Mouse (Mus musculus) limb, embryonic 14.5 days (tissue): Measurements from ENCODE around the gene Papss2. TPM values are rescaled to one million over a fixed set of nuclear protein-coding genes. Genes with fewer than 3 reads are reported as not detected.
A peak's percentile ranks its signal among the peaks of the same experiment; 100 is the strongest.
"Not testable (repeated sequence)": the region's sequence is repeated elsewhere in the genome, so short reads cannot be mapped to it uniquely, and the experiment has no call there.

Experiments used
- ATAC-seq: fragments of 200-750 bp; cut with Nextera tagmentation; 2 replicates; pipeline ENCODE4 v1.8.0; 2017; ENCODE audit warnings: low read depth, moderate number of reproducible peaks, moderate TSS enrichment; ENCODE audit not compliant: low FRiP score
- DNase-seq: peaks from one replicate; pipeline ENCODE4 v3.0.0-alpha.2; 2015; ENCODE audit warnings: low spot score
- H3K27ac ChIP-seq: fragments of 300-500 bp; sonication (generic); replicated peaks from 2 replicates; pipeline ENCODE4 v1.5.1; 2014; ENCODE audit warnings: low read depth, mild to moderate bottlenecking, low read length, moderate library complexity, mixed read lengths
- H3K27me3 ChIP-seq: fragments of 300-500 bp; sonication (generic); 2 replicates; pipeline ENCODE4 v1.6.1; 2014; ENCODE audit warnings: low read length, mixed read lengths; ENCODE audit not compliant: control insufficient read depth, insufficient read depth
- H3K36me3 ChIP-seq: fragments of 300-500 bp; sonication (generic); 2 replicates; pipeline ENCODE4 v1.6.1; 2014; ENCODE audit warnings: mild to moderate bottlenecking, low read length, moderate library complexity, mixed read lengths; ENCODE audit not compliant: control insufficient read depth, insufficient read depth
- H3K4me1 ChIP-seq: fragments of 300-500 bp; sonication (generic); 2 replicates; pipeline ENCODE4 v1.6.1; 2014; ENCODE audit warnings: antibody characterized with exemption, low read length, mixed read lengths; ENCODE audit not compliant: control insufficient read depth, insufficient read depth
- H3K4me2 ChIP-seq: fragments of 300-500 bp; sonication (generic); replicated peaks from 2 replicates; pipeline ENCODE4 v1.6.1; 2014; ENCODE audit warnings: low read depth, mild to moderate bottlenecking, low read length, moderate library complexity; ENCODE audit not compliant: severe bottlenecking
- H3K4me3 ChIP-seq: fragments of 300-500 bp; sonication (generic); replicated peaks from 2 replicates; pipeline ENCODE4 v1.5.1; 2014; ENCODE audit warnings: low read length
- H3K9ac ChIP-seq: fragments of 300-500 bp; sonication (generic); 2 replicates; pipeline ENCODE4 v1.6.1; 2014; ENCODE audit warnings: mild to moderate bottlenecking, low read depth, low read length, moderate library complexity; ENCODE audit not compliant: severe bottlenecking
- H3K9me3 ChIP-seq: fragments of 300-500 bp; sonication (generic); 2 replicates; pipeline ENCODE4 v1.6.1; 2016; ENCODE audit warnings: low read length; ENCODE audit not compliant: control insufficient read depth
- POLR2A ChIP-seq: fragments of 200-500 bp; IDR thresholded peaks from 2 replicates; pipeline ENCODE4 v1.8.0; 2012; ENCODE audit warnings: inconsistent platforms, mild to moderate bottlenecking, moderate library complexity, borderline replicate concordance; ENCODE audit not compliant: insufficient read depth, insufficient read length; ENCODE audit errors: extremely low read depth
- WGBS: fragments of 180-500 bp; shearing (Covaris S2); extraction: QIAGEN DNeasy Blood & Tissue Kit; methylation state at CpG from one replicate; pipeline ENCODE4 v1.1.7; 2014; 5-methylcytosine and 5-hydroxymethylcytosine counted together
- polyA plus RNA-seq, 2 experiments: library from polyadenylated mRNA; depleted of rRNA in 1 of 2; stranded (reverse) in 1 of 2; unstranded in 1 of 2; fragments of >200 nt; fragmentation: Nextera tagmentation in 1 of 2; extraction: Ambion mirVana in 1 of 2; gene quantifications; 2 replicates each; pipeline versions ENCODE4 v1.2.1 to v1.2.3; 2012 to 2014

The Papss2 gene
- polyA plus RNA-seq, 2 experiments = 48.2 to 62.0 TPM

DNA sequence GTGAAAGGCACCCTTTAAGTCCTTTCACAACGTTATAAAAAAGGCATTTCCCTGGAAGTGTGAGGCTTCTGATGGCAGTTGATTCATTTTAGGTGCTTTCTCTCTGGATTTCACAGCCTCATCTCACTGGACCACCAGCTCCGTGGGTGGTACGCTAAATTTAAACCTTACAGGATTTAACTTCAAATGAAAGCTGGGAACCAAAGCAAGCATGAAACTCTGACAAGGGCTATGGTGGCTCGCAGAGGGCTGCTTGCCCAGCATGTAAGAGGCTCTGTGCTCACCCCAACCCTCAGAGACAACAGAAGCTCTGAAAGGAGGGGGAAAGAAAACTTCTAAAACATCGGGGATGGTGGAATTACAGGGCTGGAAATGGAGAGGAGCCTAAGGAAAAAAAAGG is 92.1 kb downstream of the Papss2 start:
- ATAC-seq (no peak), DNase-seq (no peak)
- no peak overlapping the region for H3K4me2 ChIP-seq
- TF ChIP-seq POLR2A = no peak
- H3K9me3 ChIP-seq = no peaks in the 10 kb centered on the region
- WGBS = 66% methylated on average over 5 of the region's 5 CpGs
- no peaks in the 10 kb centered on the region for H3K27me3 ChIP-seq
- no peaks in the 10 kb centered on the region for H3K4me1 ChIP-seq
- H3K27ac ChIP-seq = no peak overlapping the region
- H3K36me3 ChIP-seq = peaks cover 45% of the 10 kb centered on the region
- no peak overlapping the region for H3K4me3 ChIP-seq
- H3K9ac ChIP-seq = no peak overlapping the region

DNA sequence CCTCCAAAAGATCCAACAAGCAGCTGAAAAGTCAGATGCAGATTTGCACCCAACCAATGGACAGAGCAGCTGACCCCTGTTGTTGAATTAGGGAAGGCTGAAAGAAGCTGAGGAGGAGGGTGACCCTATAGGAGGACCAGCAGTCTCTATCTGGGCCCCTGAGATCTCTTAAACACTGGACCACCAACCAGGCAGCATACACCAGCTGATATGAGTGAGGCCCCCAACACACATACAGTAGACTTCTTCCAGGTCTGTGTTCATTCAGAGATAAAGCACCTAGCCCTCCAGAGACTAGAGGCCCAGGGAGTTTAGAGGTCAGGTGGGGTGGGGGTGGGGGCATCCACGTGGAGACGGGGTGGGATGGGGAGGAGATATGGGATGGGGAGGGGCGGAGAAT is 92.6 kb downstream of the Papss2 start:
- H3K9me3 ChIP-seq, ATAC-seq, H3K27me3 ChIP-seq, H3K27ac ChIP-seq, DNase-seq, H3K4me2 ChIP-seq, H3K9ac ChIP-seq, H3K4me1 ChIP-seq, H3K4me3 ChIP-seq: not testable (repeated sequence)
- H3K36me3 ChIP-seq = peaks cover 46% of the 10 kb centered on the region
- 85% methylated on average over 3 of the region's 3 CpGs for WGBS

DNA sequence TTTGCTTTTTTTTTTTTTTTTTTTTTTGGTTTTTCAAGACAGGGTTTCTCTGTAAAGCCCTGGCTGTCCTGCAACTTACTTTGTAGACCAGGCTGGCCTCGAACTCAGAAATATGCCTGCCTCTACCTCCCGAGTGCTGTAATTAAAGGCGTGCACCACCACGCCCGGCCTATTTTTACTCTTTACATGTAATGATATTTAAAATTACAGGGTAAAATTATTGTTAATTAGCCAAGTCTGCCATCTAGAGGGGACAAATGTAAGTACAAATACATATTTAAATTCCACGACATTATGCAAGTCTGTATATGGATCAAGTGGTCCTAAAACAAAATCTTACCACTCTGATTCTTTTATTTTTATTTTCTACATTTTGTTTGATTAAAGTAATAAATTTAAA is 94.1 kb downstream of the Papss2 start:
- WGBS = 63% methylated on average over 6 of the region's 6 CpGs
- Histone ChIP-seq H3K4me2 (no peak overlapping the region), H3K9ac (no peak overlapping the region), H3K36me3 (peaks cover 55% of the 10 kb centered on the region), H3K4me1 (no peaks in the 10 kb centered on the region), H3K27ac (no peak overlapping the region), H3K4me3 (no peak overlapping the region), H3K27me3 (no peaks in the 10 kb centered on the region), H3K9me3 (no peaks in the 10 kb centered on the region)
- DNase-seq = peak; percentile 27
- TF ChIP-seq POLR2A = no peak
- no peak for ATAC-seq

DNA sequence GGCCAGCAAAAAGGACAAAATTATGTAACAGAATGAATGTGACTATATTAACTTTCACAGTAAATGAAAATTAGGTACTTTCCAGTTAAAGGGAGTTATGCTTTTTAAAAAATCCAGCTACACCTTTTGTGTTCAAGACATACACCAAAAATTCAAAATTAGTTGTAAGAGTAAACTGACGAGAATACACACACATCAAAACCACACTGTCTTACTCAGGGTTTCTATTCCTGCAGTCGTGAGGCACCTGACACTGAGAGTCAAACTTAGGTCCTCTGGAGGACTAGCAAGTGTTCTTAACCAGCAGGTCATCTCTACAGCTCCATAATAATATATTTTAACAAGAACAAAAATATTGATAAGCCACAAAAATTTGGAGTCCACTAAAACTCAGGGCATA is 101.1 kb downstream of the Papss2 start:
- Histone ChIP-seq H3K9ac (no peak overlapping the region), H3K36me3 (peaks cover 79% of the 10 kb centered on the region), H3K27ac (no peak overlapping the region), H3K4me3 (no peak overlapping the region), H3K4me2 (no peak overlapping the region), H3K27me3 (no peaks in the 10 kb centered on the region), H3K9me3 (no peaks in the 10 kb centered on the region), H3K4me1 (no peaks in the 10 kb centered on the region)
- DNase-seq (no peak), ATAC-seq (no peak)
- no peak for TF ChIP-seq POLR2A
- 88% methylated on average over 2 of the region's 2 CpGs for WGBS

DNA sequence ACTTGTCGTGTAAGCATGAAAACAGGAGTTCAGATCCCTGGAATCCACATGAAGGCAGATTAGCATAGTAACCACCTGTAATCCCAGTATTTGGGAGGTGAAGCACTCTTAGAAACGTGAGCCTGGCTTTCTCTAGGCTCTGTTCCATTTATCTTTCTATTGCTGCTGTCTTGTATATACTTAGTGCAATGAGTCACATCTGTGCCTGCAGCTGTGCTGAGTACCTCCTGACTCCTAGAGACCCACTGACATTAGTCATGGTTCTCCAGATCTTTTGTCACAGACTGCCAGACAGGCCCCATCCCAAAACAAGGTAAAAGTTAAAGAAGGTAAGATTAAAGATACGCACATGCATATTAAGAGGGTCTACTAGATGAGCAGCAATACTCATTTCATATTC is 106.6 kb downstream of the Papss2 start:
- WGBS = 91% methylated on average over 3 of the region's 3 CpGs
- Histone ChIP-seq H3K27me3 (no peaks in the 10 kb centered on the region), H3K9me3 (no peaks in the 10 kb centered on the region), H3K4me2 (no peak overlapping the region), H3K9ac (no peak overlapping the region), H3K27ac (no peak overlapping the region), H3K4me1 (no peaks in the 10 kb centered on the region), H3K36me3 (peaks cover 66% of the 10 kb centered on the region), H3K4me3 (no peak overlapping the region)
- DNase-seq (no peak), ATAC-seq (no peak)
- no peak for TF ChIP-seq POLR2A

DNA sequence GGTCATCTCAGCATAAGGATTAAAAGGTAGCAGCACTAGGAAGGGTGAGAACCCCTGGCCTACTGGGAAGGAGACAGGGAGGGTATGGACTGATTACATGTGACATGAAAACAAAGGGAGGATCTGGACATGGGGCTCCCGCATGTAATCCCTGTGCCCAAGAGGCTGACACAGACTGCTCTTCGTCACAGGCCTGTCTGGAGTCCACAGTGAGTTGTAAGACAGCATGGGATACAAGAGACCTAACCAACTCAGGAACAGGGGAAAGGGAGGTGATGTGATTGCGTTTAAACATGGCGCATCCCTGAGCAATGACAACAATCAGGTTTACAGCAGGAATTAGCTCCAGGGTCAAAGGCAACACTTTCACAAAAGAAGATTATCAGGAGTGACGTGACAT is 113.4 kb downstream of the Papss2 start:
- DNase-seq (no peak), ATAC-seq (no peak)
- no peaks in the 10 kb centered on the region for H3K27me3 ChIP-seq
- H3K36me3 ChIP-seq = peaks cover 23% of the 10 kb centered on the region
- no peak overlapping the region for H3K4me3 ChIP-seq
- no peak overlapping the region for H3K27ac ChIP-seq
- TF ChIP-seq POLR2A = no peak
- 0 out of 2 replicates have a peak, but pooled peaks cover 4% of the 10 kb centered on the region for H3K4me1 ChIP-seq
- no peak overlapping the region for H3K4me2 ChIP-seq
- no peak overlapping the region for H3K9ac ChIP-seq
- WGBS = 88% methylated on average over 5 of the region's 5 CpGs
- H3K9me3 ChIP-seq = no peaks in the 10 kb centered on the region
